Mouse (Mus musculus) embryonic facial prominence, embryonic 14.5 days (tissue): ENCODE results near the gene Slc39a11. TPM values are rescaled to one million over a fixed set of nuclear protein-coding genes. Genes with fewer than 3 reads are reported as not detected.

Experiments
- ATAC-seq: fragments of 200-750 bp; cut with Nextera tagmentation; 2 replicates; pipeline ENCODE4 v1.8.0; 2017; ENCODE audit warnings: low read depth, moderate number of reproducible peaks, moderate TSS enrichment
- DNase-seq: peaks from one replicate; pipeline ENCODE4 v3.0.0-alpha.2; 2015; ENCODE audit warnings: low spot score
- H3K27ac ChIP-seq: fragments of 300-500 bp; sonication (generic); replicated peaks from 2 replicates; pipeline ENCODE4 v1.5.1; 2014; ENCODE audit warnings: low read depth, mild to moderate bottlenecking, low read length, moderate library complexity
- H3K27me3 ChIP-seq: fragments of 300-500 bp; sonication (generic); replicated peaks from 2 replicates; pipeline ENCODE4 v1.6.1; 2014; ENCODE audit warnings: low read length; ENCODE audit not compliant: control insufficient read depth, insufficient read depth
- H3K36me3 ChIP-seq: fragments of 300-500 bp; sonication (generic); 2 replicates; pipeline ENCODE4 v1.6.1; 2014; ENCODE audit warnings: low read length, mixed read lengths; ENCODE audit not compliant: control insufficient read depth, insufficient read depth
- H3K4me1 ChIP-seq: fragments of 300-500 bp; sonication (generic); 2 replicates; pipeline ENCODE4 v1.6.1; 2014; ENCODE audit warnings: antibody characterized with exemption, low read length; ENCODE audit not compliant: control insufficient read depth, insufficient read depth
- H3K4me2 ChIP-seq: fragments of 300-500 bp; sonication (generic); 2 replicates; pipeline ENCODE4 v1.6.1; 2014; ENCODE audit warnings: low read depth, mild to moderate bottlenecking, low read length, moderate library complexity, mixed read lengths
- H3K4me3 ChIP-seq: fragments of 300-500 bp; sonication (generic); 2 replicates; pipeline ENCODE4 v1.5.1; 2014; ENCODE audit warnings: low read depth, mild to moderate bottlenecking, low read length
- H3K9ac ChIP-seq: fragments of 300-500 bp; sonication (generic); 2 replicates; pipeline ENCODE4 v1.6.1; 2014; ENCODE audit warnings: low read depth, mild to moderate bottlenecking, low read length, moderate library complexity, mixed read lengths
- H3K9me3 ChIP-seq: fragments of 300-500 bp; sonication (generic); 2 replicates; pipeline ENCODE4 v1.6.1; 2016; ENCODE audit warnings: low read length; ENCODE audit not compliant: control insufficient read depth
- WGBS: fragments of 180-500 bp; shearing (Covaris S2); extraction: QIAGEN DNeasy Blood & Tissue Kit; methylation state at CpG from one replicate; pipeline ENCODE4 v1.1.7; 2014; 5-methylcytosine and 5-hydroxymethylcytosine counted together
- polyA plus RNA-seq: library from polyadenylated mRNA; unstranded; fragments of >200 nt; fragmentation: Nextera tagmentation; extraction: Ambion mirVana; gene quantifications from 2 replicates; pipeline ENCODE4 v1.2.1, GENCODE M21; 2014

The Slc39a11 gene
- polyA plus RNA-seq, 1 experiment from 2014 or later: 23.6 TPM

GRCm38 (mm10) chr11:113207966-113208365 lies 441.9 kb downstream of the Slc39a11 start:
- no peak overlapping the region for H3K4me2 ChIP-seq
- DNase-seq: no peak
- no peaks in the 10 kb centered on the region for H3K27me3 ChIP-seq
- WGBS: 95% methylated on average over 11 of the region's 14 CpGs
- no peaks in the 10 kb centered on the region for H3K4me1 ChIP-seq
- no peak overlapping the region for H3K9ac ChIP-seq
- no peak overlapping the region for H3K27ac ChIP-seq
- no peak for ATAC-seq
- no peaks in the 10 kb centered on the region for H3K36me3 ChIP-seq
- no peaks in the 10 kb centered on the region for H3K9me3 ChIP-seq
- no peak overlapping the region for H3K4me3 ChIP-seq

- no peak overlapping the region for H3K4me2 ChIP-seq
- no peak overlapping the region for H3K4me3 ChIP-seq
- H3K27ac ChIP-seq: no peak overlapping the region
- H3K36me3 ChIP-seq: no peaks in the 10 kb centered on the region
- H3K9me3 ChIP-seq: no peaks in the 10 kb centered on the region
- no peaks in the 10 kb centered on the region for H3K27me3 ChIP-seq
- H3K9ac ChIP-seq: no peak overlapping the region
- DNase-seq: no peak
- no peak for ATAC-seq
- WGBS: 61% methylated on average over 10 of the region's 10 CpGs
- no peaks in the 10 kb centered on the region for H3K4me1 ChIP-seq
Measured at GRCm38 (mm10) chr11:113206099-113206498, 443.8 kb downstream of the Slc39a11 start.

- no peak overlapping the region for H3K27ac ChIP-seq
- ATAC-seq: no peak
- WGBS: 82% methylated on average over 7 of the region's 7 CpGs
Measured at GRCm38 (mm10) chr11:113203008-113203407, 446.9 kb downstream of the Slc39a11 start.

GRCm38 (mm10) chr11:113201470-113201997 lies 448.3 kb downstream of the Slc39a11 start:
- ATAC-seq (peak; percentile 93), DNase-seq (peak; percentile 95)
- Histone ChIP-seq H3K4me3 (peak overlapping the region; percentile 69), H3K9ac (peak overlapping the region; percentile 76), H3K4me2 (peak overlapping the region; percentile 97), H3K4me1 (peaks cover 8% of the 10 kb centered on the region), H3K36me3 (no peaks in the 10 kb centered on the region), H3K27ac (peak overlapping the region; percentile 56; the same call in 1 of the 2 replicates), H3K9me3 (no peaks in the 10 kb centered on the region), H3K27me3 (peaks cover 8% of the 10 kb centered on the region; the same call in 1 of the 2 replicates)
- under 1% methylated on average over 40 of the region's 42 CpGs for WGBS

More at GRCm38 (mm10) chr11:113203008-113203407, 446.9 kb downstream of the Slc39a11 start:
- Histone ChIP-seq H3K9me3 (no peaks in the 10 kb centered on the region), H3K27me3 (peaks cover 8% of the 10 kb centered on the region; the same call in 1 of the 2 replicates), H3K4me3 (no peak overlapping the region), H3K9ac (no peak overlapping the region), H3K36me3 (no peaks in the 10 kb centered on the region), H3K4me1 (peaks cover 8% of the 10 kb centered on the region), H3K4me2 (no peak overlapping the region)
- DNase-seq: no peak

- peak overlapping the region; percentile 97 for H3K4me2 ChIP-seq
- H3K27ac ChIP-seq: peak overlapping the region; percentile 56; the same call in 1 of the 2 replicates
- peak overlapping the region; percentile 76 for H3K9ac ChIP-seq
- ATAC-seq (no peak), DNase-seq (no peak)
- no peaks in the 10 kb centered on the region for H3K36me3 ChIP-seq
- 7% methylated on average over 15 of the region's 15 CpGs for WGBS
- no peaks in the 10 kb centered on the region for H3K9me3 ChIP-seq
- peak overlapping the region; percentile 69 for H3K4me3 ChIP-seq
- peaks cover 8% of the 10 kb centered on the region for H3K4me1 ChIP-seq
- peaks cover 8% of the 10 kb centered on the region; the same call in 1 of the 2 replicates for H3K27me3 ChIP-seq
Measured at GRCm38 (mm10) chr11:113200901-113201300, 449.0 kb downstream of the Slc39a11 start.

- H3K4me2 ChIP-seq: peak overlapping the region; percentile 97
Measured at GRCm38 (mm10) chr11:113198586-113198985, 451.3 kb downstream of the Slc39a11 start.

GRCm38 (mm10) chr11:113197624-113198023 lies 452.3 kb downstream of the Slc39a11 start:
- DNase-seq: no peak
- H3K9me3 ChIP-seq: no peaks in the 10 kb centered on the region
- WGBS: 69% methylated on average over 8 of the region's 8 CpGs
- peaks cover 8% of the 10 kb centered on the region; the same call in 1 of the 2 replicates for H3K27me3 ChIP-seq
- peaks cover 11% of the 10 kb centered on the region for H3K4me1 ChIP-seq
- no peak overlapping the region for H3K27ac ChIP-seq
- no peaks in the 10 kb centered on the region for H3K36me3 ChIP-seq
- ATAC-seq: no peak
- no peak overlapping the region for H3K4me3 ChIP-seq
- no peak overlapping the region for H3K4me2 ChIP-seq
- no peak overlapping the region for H3K9ac ChIP-seq

More at GRCm38 (mm10) chr11:113198586-113198985, 451.3 kb downstream of the Slc39a11 start:
- no peak overlapping the region for H3K27ac ChIP-seq
- peaks cover 8% of the 10 kb centered on the region for H3K4me1 ChIP-seq
- peaks cover 8% of the 10 kb centered on the region; the same call in 1 of the 2 replicates for H3K27me3 ChIP-seq
- H3K9ac ChIP-seq: no peak overlapping the region
- WGBS: 63% methylated on average over 15 of the region's 15 CpGs
- DNase-seq (no peak), ATAC-seq (no peak)
- H3K36me3 ChIP-seq: no peaks in the 10 kb centered on the region
- H3K4me3 ChIP-seq: peak overlapping the region; percentile 69; the same call in 1 of the 2 replicates
- H3K9me3 ChIP-seq: no peaks in the 10 kb centered on the region

GRCm38 (mm10) chr11:113196234-113197007 lies 453.5 kb downstream of the Slc39a11 start:
- no peaks in the 10 kb centered on the region for H3K36me3 ChIP-seq
- no peak overlapping the region for H3K4me3 ChIP-seq
- 81% methylated on average over 19 of the region's 19 CpGs for WGBS
- no peak for ATAC-seq
- no peak overlapping the region for H3K4me2 ChIP-seq
- H3K9ac ChIP-seq: no peak overlapping the region
- H3K9me3 ChIP-seq: no peaks in the 10 kb centered on the region
- no peak overlapping the region for H3K27ac ChIP-seq
- DNase-seq: no peak
- peaks cover 8% of the 10 kb centered on the region; the same call in 1 of the 2 replicates for H3K27me3 ChIP-seq
- peaks cover 11% of the 10 kb centered on the region for H3K4me1 ChIP-seq
